Mouse (Mus musculus) thymus, adult 2 months (tissue): ENCODE data around the gene Tsen54. TPM values are rescaled to one million over a fixed set of nuclear protein-coding genes. Genes with fewer than 3 reads are reported as not detected.

Experiments
- DNase-seq: peaks from one replicate; pipeline ENCODE4 v3.0.0; 2021
- H3K27ac ChIP-seq: fragments of 200-500 bp; 2 replicates; pipeline ENCODE4 v1.5.1; 2012; ENCODE audit warnings: low read length, control low read depth; ENCODE audit not compliant: control insufficient read depth, insufficient read depth
- H3K27me3 ChIP-seq: fragments of 200-500 bp; 2 replicates; pipeline ENCODE4 v1.6.1; 2012; ENCODE audit warnings: mild to moderate bottlenecking, low read length, moderate library complexity, mixed read lengths; ENCODE audit not compliant: control insufficient read depth, insufficient read depth
- H3K36me3 ChIP-seq: fragments of 200-500 bp; 2 replicates; pipeline ENCODE4 v1.6.1; 2012; ENCODE audit warnings: mild to moderate bottlenecking, low read length, moderate library complexity; ENCODE audit not compliant: control insufficient read depth, insufficient read depth
- H3K4me1 ChIP-seq: fragments of 200-500 bp; replicated peaks from 2 replicates; pipeline ENCODE4 v1.6.1; 2012; ENCODE audit warnings: low read length; ENCODE audit not compliant: control insufficient read depth, insufficient read depth
- H3K4me3 ChIP-seq: fragments of 200-500 bp; 2 replicates; pipeline ENCODE4 v1.5.1; 2012; ENCODE audit warnings: mild to moderate bottlenecking, low read length, control low read depth, moderate library complexity; ENCODE audit not compliant: control insufficient read depth, insufficient read depth
- CTCF ChIP-seq: fragments of 200-500 bp; IDR thresholded peaks from 2 replicates; pipeline ENCODE4 v1.5.1; 2012; ENCODE audit warnings: mild to moderate bottlenecking, control low read depth, low read length, moderate library complexity, borderline replicate concordance; ENCODE audit not compliant: control insufficient read depth, poor library complexity, insufficient read depth; ENCODE audit errors: extremely low read depth
- POLR2A ChIP-seq: fragments of 200-500 bp; IDR thresholded peaks from 2 replicates; pipeline ENCODE4 v1.6.1; 2012; ENCODE audit warnings: mild to moderate bottlenecking, low read length, control low read depth, moderate library complexity; ENCODE audit not compliant: control insufficient read depth, poor library complexity, insufficient read depth; ENCODE audit errors: extremely low read depth
- WGBS: fragments of 180-500 bp; shearing (Covaris S2); methylation state at CpG from one replicate; pipeline ENCODE4 v1.1.7; 2018; 5-methylcytosine and 5-hydroxymethylcytosine counted together
- polyA plus RNA-seq: library from polyadenylated mRNA; depleted of rRNA; stranded (reverse); fragments of >200 nt; gene quantifications from 2 replicates; pipeline ENCODE4 v1.2.3, GENCODE M21; 2012

Gene Tsen54
- polyA plus RNA-seq, 1 experiment, result 34.3 TPM

GRCm38 (mm10) chr11:115780141-115781070 is 34.1 kb upstream of the Tsen54 start:
- 64% methylated on average over 20 of the region's 20 CpGs for WGBS
- DNase-seq, result no peak
- TF ChIP-seq CTCF (no peak), POLR2A (no peak)
- H3K27ac ChIP-seq, result no peak overlapping the region
- no peaks in the 10 kb centered on the region for H3K36me3 ChIP-seq
- H3K4me3 ChIP-seq, result no peak overlapping the region
- H3K4me1 ChIP-seq, result peaks cover 25% of the 10 kb centered on the region
- no peaks in the 10 kb centered on the region for H3K27me3 ChIP-seq

- TF ChIP-seq CTCF (no peak), POLR2A (no peak)
- H3K36me3 ChIP-seq, result peaks cover 5% of the 10 kb centered on the region; the same call in 1 of the 2 replicates
- no peak overlapping the region for H3K27ac ChIP-seq
- no peak for DNase-seq
- no peaks in the 10 kb centered on the region for H3K27me3 ChIP-seq
- H3K4me3 ChIP-seq, result no peak overlapping the region
- 94% methylated on average over 6 of the region's 6 CpGs for WGBS
- peaks cover 10% of the 10 kb centered on the region for H3K4me1 ChIP-seq
These were observed 28.1 kb upstream of the Tsen54 start for GRCm38 (mm10) chr11:115786473-115786872.

GRCm38 (mm10) chr11:115789787-115790186 is 24.7 kb upstream of the Tsen54 start:
- Histone ChIP-seq H3K4me3 (no peak overlapping the region), H3K27ac (no peak overlapping the region), H3K27me3 (no peaks in the 10 kb centered on the region), H3K36me3 (peaks cover 14% of the 10 kb centered on the region; the same call in 1 of the 2 replicates), H3K4me1 (peaks cover 7% of the 10 kb centered on the region)
- 97% methylated on average over 7 of the region's 7 CpGs for WGBS
- no peak for DNase-seq
- TF ChIP-seq POLR2A (no peak), CTCF (no peak)

GRCm38 (mm10) chr11:115791919-115792318 is 22.6 kb upstream of the Tsen54 start:
- Histone ChIP-seq H3K27me3 (no peaks in the 10 kb centered on the region), H3K4me3 (no peak overlapping the region), H3K27ac (no peak overlapping the region), H3K4me1 (no peaks in the 10 kb centered on the region), H3K36me3 (peaks cover 14% of the 10 kb centered on the region; the same call in 1 of the 2 replicates)
- TF ChIP-seq CTCF, result no peak
- TF ChIP-seq POLR2A, result no peak
- no peak for DNase-seq
- WGBS, result 96% methylated on average over 16 of the region's 16 CpGs

- TF ChIP-seq POLR2A, result no peak
- no peak for DNase-seq
- Histone ChIP-seq H3K36me3 (peaks cover 14% of the 10 kb centered on the region; the same call in 1 of the 2 replicates), H3K4me1 (no peaks in the 10 kb centered on the region), H3K27ac (no peak overlapping the region), H3K27me3 (no peaks in the 10 kb centered on the region), H3K4me3 (no peak overlapping the region)
- WGBS, result 95% methylated on average over 14 of the region's 14 CpGs
These were observed 22.2 kb upstream of the Tsen54 start for GRCm38 (mm10) chr11:115792353-115792752.

GRCm38 (mm10) chr11:115796898-115797297 is 17.6 kb upstream of the Tsen54 start:
- TF ChIP-seq POLR2A (no peak), CTCF (no peak)
- no peak for DNase-seq
- no peaks in the 10 kb centered on the region for H3K4me1 ChIP-seq
- no peaks in the 10 kb centered on the region for H3K27me3 ChIP-seq
- no peak overlapping the region for H3K27ac ChIP-seq
- peaks cover 12% of the 10 kb centered on the region; the same call in 1 of the 2 replicates for H3K36me3 ChIP-seq
- WGBS, result 73% methylated on average over 15 of the region's 15 CpGs
- no peak overlapping the region for H3K4me3 ChIP-seq

- Histone ChIP-seq H3K27me3 (no peaks in the 10 kb centered on the region), H3K27ac (no peak overlapping the region), H3K4me1 (no peaks in the 10 kb centered on the region), H3K36me3 (peaks cover 12% of the 10 kb centered on the region; the same call in 1 of the 2 replicates), H3K4me3 (no peak overlapping the region)
- WGBS, result 92% methylated on average over 9 of the region's 9 CpGs
- TF ChIP-seq CTCF (no peak), POLR2A (no peak)
- no peak for DNase-seq
These were observed 16.9 kb upstream of the Tsen54 start for GRCm38 (mm10) chr11:115797665-115798064.
